Mouse (Mus musculus) neural tube, embryonic 13.5 days (tissue): ENCODE data around the gene Tbxas1. TPM values are rescaled to one million over a fixed set of nuclear protein-coding genes. Genes with fewer than 3 reads are reported as not detected.

ENCODE experiments used
- ATAC-seq: fragments of 200-750 bp; cut with Nextera tagmentation; 2 replicates; pipeline ENCODE4 v1.8.0; 2017; ENCODE audit warnings: low read depth, mild to moderate bottlenecking, moderate TSS enrichment, moderate library complexity
- H3K27ac ChIP-seq: fragments of 300-500 bp; sonication (generic); replicated peaks from 2 replicates; pipeline ENCODE4 v1.5.1; 2015; ENCODE audit warnings: moderate library complexity, mild to moderate bottlenecking, inconsistent platforms
- H3K27me3 ChIP-seq: fragments of 300-500 bp; sonication (generic); 2 replicates; pipeline ENCODE4 v1.6.1; 2015; ENCODE audit warnings: mild to moderate bottlenecking, inconsistent platforms
- H3K36me3 ChIP-seq: fragments of 300-500 bp; sonication (generic); 2 replicates; pipeline ENCODE4 v1.6.1; 2015; ENCODE audit warnings: mild to moderate bottlenecking, inconsistent platforms
- H3K4me1 ChIP-seq: fragments of 300-500 bp; sonication (generic); replicated peaks from 2 replicates; pipeline ENCODE4 v1.6.1; 2015; ENCODE audit warnings: inconsistent platforms
- H3K4me2 ChIP-seq: fragments of 300-500 bp; sonication (generic); 2 replicates; pipeline ENCODE4 v1.6.1; 2015; ENCODE audit warnings: inconsistent platforms, mild to moderate bottlenecking, moderate library complexity
- H3K4me3 ChIP-seq: fragments of 300-500 bp; sonication (generic); 2 replicates; pipeline ENCODE4 v1.5.1; 2015; ENCODE audit warnings: mild to moderate bottlenecking, inconsistent platforms
- H3K9ac ChIP-seq: fragments of 300-500 bp; sonication (generic); 2 replicates; pipeline ENCODE4 v1.6.1; 2015; ENCODE audit warnings: moderate library complexity, mild to moderate bottlenecking, inconsistent platforms
- H3K9me3 ChIP-seq: fragments of 300-500 bp; sonication (generic); 2 replicates; pipeline ENCODE4 v1.6.1; 2016; ENCODE audit warnings: inconsistent platforms
- WGBS: fragments of 180-500 bp; shearing (Covaris S2); methylation state at CpG from one replicate; pipeline ENCODE4 v1.1.7; 2015; 5-methylcytosine and 5-hydroxymethylcytosine counted together
- polyA plus RNA-seq: library from polyadenylated mRNA; unstranded; fragments of >200 nt; fragmentation: Nextera tagmentation; extraction: Ambion mirVana; gene quantifications from 2 replicates; pipeline ENCODE4 v1.2.1, GENCODE M21; 2015

Tbxas1 gene
- 2.5 and 4.1 TPM in 2 replicates for polyA plus RNA-seq

GRCm38 (mm10) chr6:38875258-38876070, at the start of gene Tbxas1:
Gene Tbxas1, plus strand, starts transcription at chr6:38875404.
- Histone ChIP-seq H3K27me3 (0 out of 2 replicates have a peak, but pooled peaks cover 12% of the 10 kb centered on the region), H3K4me3 (peak within 1 kb of the TSS; percentile 100), H3K9ac (peak within 1 kb of the TSS; percentile 100), H3K27ac (peak within 1 kb of the TSS; percentile 99), H3K4me2 (peak within 1 kb of the TSS; percentile 72), H3K9me3 (no peaks in the 10 kb centered on the region), H3K36me3 (0 out of 2 replicates have a peak, but pooled peaks cover 5% of the 10 kb centered on the region), H3K4me1 (peaks cover 43% of the 10 kb centered on the region)
- peak; percentile 77 for ATAC-seq
- WGBS, result under 1% methylated on average over 42 of the region's 77 CpGs

DNA sequence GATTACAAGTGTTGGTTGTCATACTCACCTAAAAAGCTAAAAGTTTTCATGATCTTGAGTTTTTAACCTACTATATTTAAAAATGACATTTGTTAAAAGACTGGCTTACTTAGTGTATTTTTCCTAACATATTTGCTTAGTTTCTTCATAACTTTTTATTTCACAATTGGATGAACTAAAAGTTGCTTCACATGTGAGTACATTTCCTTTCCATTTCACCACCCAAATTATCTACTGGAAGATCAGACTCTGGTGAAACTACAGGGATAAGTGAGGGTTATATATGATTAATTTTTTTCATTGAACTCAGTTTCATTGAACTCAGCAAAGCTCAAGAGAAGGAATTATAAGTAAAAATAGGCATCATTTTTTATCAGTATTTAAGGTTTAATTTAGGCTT, 49.3 kb upstream of the Tbxas1 start:
- no peak overlapping the region for H3K4me3 ChIP-seq
- H3K4me2 ChIP-seq, result no peak overlapping the region
- H3K4me1 ChIP-seq, result 0 out of 2 replicates have a peak, but pooled peaks cover 6% of the 10 kb centered on the region
- H3K9ac ChIP-seq, result no peak overlapping the region
- no peaks in the 10 kb centered on the region for H3K9me3 ChIP-seq
- H3K36me3 ChIP-seq, result no peaks in the 10 kb centered on the region
- H3K27ac ChIP-seq, result no peak overlapping the region
- no peaks in the 10 kb centered on the region for H3K27me3 ChIP-seq
- ATAC-seq, result no peak

- Histone ChIP-seq H3K4me1 (0 out of 2 replicates have a peak, but pooled peaks cover 6% of the 10 kb centered on the region), H3K9ac (no peak overlapping the region), H3K4me3 (no peak overlapping the region), H3K9me3 (no peaks in the 10 kb centered on the region), H3K27ac (no peak overlapping the region), H3K27me3 (no peaks in the 10 kb centered on the region), H3K36me3 (no peaks in the 10 kb centered on the region), H3K4me2 (no peak overlapping the region)
- ATAC-seq, result no peak
- 89% methylated on average over 3 of the region's 3 CpGs for whole genome bisulfite sequencing
Observed at GRCm38 (mm10) chr6:38826857-38827256, 48.3 kb upstream of the Tbxas1 start.

DNA sequence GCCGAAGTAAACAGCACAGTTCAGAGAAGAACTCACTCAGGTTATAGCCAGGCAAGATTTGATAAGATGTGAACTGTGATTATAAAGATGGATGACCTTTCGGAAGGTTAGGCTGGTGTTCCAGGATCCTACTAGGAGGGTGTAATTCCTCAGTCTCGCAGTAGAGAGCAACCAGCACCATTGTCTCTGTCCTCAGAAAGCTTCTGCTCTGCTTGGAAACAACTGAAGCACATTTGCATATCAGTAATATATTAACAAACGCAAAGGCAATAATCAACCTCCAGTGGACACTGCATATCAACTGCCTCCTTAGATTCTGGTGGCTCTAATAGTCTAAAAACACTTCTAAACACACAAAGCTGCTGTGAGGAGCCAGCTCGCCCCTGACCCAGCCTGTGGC, 47.8 kb upstream of the Tbxas1 start:
- H3K4me2 ChIP-seq, result no peak overlapping the region

GRCm38 (mm10) chr6:38828211-38828610, 47.0 kb upstream of the Tbxas1 start:
- Histone ChIP-seq H3K4me1 (0 out of 2 replicates have a peak, but pooled peaks cover 9% of the 10 kb centered on the region), H3K4me3 (no peak overlapping the region), H3K27ac (no peak overlapping the region), H3K9me3 (no peaks in the 10 kb centered on the region), H3K36me3 (no peaks in the 10 kb centered on the region), H3K9ac (no peak overlapping the region), H3K4me2 (no peak overlapping the region), H3K27me3 (no peaks in the 10 kb centered on the region)
- no peak for ATAC-seq
- 92% methylated on average over 2 of the region's 2 CpGs for WGBS

More for the DNA sequence above, 47.8 kb upstream of the Tbxas1 start:
- ATAC-seq, result no peak
- WGBS, result 78% methylated on average over 5 of the region's 5 CpGs
- no peaks in the 10 kb centered on the region for H3K36me3 ChIP-seq
- 0 out of 2 replicates have a peak, but pooled peaks cover 6% of the 10 kb centered on the region for H3K4me1 ChIP-seq
- no peaks in the 10 kb centered on the region for H3K9me3 ChIP-seq
- H3K4me3 ChIP-seq, result no peak overlapping the region
- no peak overlapping the region for H3K27ac ChIP-seq
- H3K27me3 ChIP-seq, result no peaks in the 10 kb centered on the region
- no peak overlapping the region for H3K9ac ChIP-seq

DNA sequence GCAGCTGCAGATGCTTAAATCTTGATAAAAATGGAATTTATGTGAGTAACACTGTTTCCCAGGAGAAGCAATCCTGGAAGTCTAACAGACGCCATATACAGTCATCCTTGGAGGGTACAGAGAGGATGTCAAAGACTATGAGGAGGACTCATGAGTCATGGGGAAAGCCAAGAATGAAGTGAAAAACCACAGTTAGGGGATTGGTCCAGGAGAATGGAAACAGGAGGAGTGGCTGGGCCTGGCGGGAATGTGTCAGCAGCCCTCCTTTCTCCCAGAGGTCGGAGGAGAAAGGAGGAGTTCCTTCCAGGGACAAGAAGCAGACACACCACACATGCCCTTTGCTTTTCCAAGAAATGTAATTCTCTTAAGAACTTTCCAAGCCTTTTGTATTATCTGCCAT, 45.8 kb upstream of the Tbxas1 start:
- H3K9ac ChIP-seq, result no peak overlapping the region
- H3K27me3 ChIP-seq, result no peaks in the 10 kb centered on the region
- H3K9me3 ChIP-seq, result no peaks in the 10 kb centered on the region
- no peaks in the 10 kb centered on the region for H3K36me3 ChIP-seq
- H3K27ac ChIP-seq, result no peak overlapping the region
- H3K4me3 ChIP-seq, result no peak overlapping the region
- no peak for ATAC-seq
- 74% methylated on average over 3 of the region's 3 CpGs for WGBS
- H3K4me2 ChIP-seq, result no peak overlapping the region
- 0 out of 2 replicates have a peak, but pooled peaks cover 17% of the 10 kb centered on the region for H3K4me1 ChIP-seq

DNA sequence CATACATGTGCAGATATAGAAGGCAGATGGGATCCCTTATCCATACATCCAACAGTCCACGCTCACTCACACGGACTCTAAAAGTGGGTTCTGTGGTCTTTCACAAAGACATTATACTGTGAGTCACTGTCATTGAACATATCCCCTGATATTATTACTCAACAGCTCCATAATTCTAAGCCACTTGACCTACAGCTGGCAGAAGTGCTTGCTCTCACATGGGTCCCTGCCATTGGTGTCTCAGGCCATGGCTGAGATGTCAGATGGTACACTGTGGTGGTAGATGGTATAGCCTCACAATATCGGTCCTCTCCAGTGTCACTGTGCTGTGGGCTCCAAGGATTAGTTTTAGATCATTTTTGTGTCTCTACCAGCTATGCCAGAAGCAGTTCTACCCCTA, 41.5 kb upstream of the Tbxas1 start:
- no peaks in the 10 kb centered on the region for H3K27me3 ChIP-seq
- H3K9ac ChIP-seq, result no peak overlapping the region
- no peaks in the 10 kb centered on the region for H3K9me3 ChIP-seq
- no peak overlapping the region for H3K4me3 ChIP-seq
- WGBS, result 84% methylated on average over 3 of the region's 3 CpGs
- H3K36me3 ChIP-seq, result peaks cover 8% of the 10 kb centered on the region; the same call in 1 of the 2 replicates
- no peak overlapping the region for H3K4me2 ChIP-seq
- H3K27ac ChIP-seq, result no peak overlapping the region
- no peak for ATAC-seq
- H3K4me1 ChIP-seq, result peaks cover 23% of the 10 kb centered on the region

GRCm38 (mm10) chr6:38834727-38835126, 40.5 kb upstream of the Tbxas1 start:
- Histone ChIP-seq H3K27ac (no peak overlapping the region), H3K9me3 (no peaks in the 10 kb centered on the region), H3K4me3 (no peak overlapping the region), H3K27me3 (no peaks in the 10 kb centered on the region), H3K4me2 (no peak overlapping the region), H3K36me3 (peaks cover 8% of the 10 kb centered on the region; the same call in 1 of the 2 replicates), H3K9ac (no peak overlapping the region), H3K4me1 (peaks cover 32% of the 10 kb centered on the region)
- no peak for ATAC-seq
- WGBS, result 85% methylated on average over 2 of the region's 2 CpGs

GRCm38 (mm10) chr6:38835217-38835616, 40.0 kb upstream of the Tbxas1 start:
- peaks cover 36% of the 10 kb centered on the region for H3K4me1 ChIP-seq
- no peak for ATAC-seq
- WGBS, result 92% methylated on average over 1 of the region's 1 CpGs
- no peaks in the 10 kb centered on the region for H3K9me3 ChIP-seq
- H3K27me3 ChIP-seq, result no peaks in the 10 kb centered on the region
- no peak overlapping the region for H3K4me2 ChIP-seq
- H3K9ac ChIP-seq, result no peak overlapping the region
- H3K27ac ChIP-seq, result no peak overlapping the region
- H3K36me3 ChIP-seq, result peaks cover 8% of the 10 kb centered on the region; the same call in 1 of the 2 replicates
- no peak overlapping the region for H3K4me3 ChIP-seq

- no peaks in the 10 kb centered on the region for H3K9me3 ChIP-seq
- ATAC-seq, result no peak
- H3K9ac ChIP-seq, result no peak overlapping the region
- H3K4me2 ChIP-seq, result no peak overlapping the region
- 76% methylated on average over 4 of the region's 4 CpGs for WGBS
- H3K36me3 ChIP-seq, result peaks cover 8% of the 10 kb centered on the region; the same call in 1 of the 2 replicates
- H3K27ac ChIP-seq, result 0 out of 2 replicates have a peak overlapping the region, but pooled peaks have one; percentile 2
- H3K4me1 ChIP-seq, result peaks cover 52% of the 10 kb centered on the region
- H3K4me3 ChIP-seq, result no peak overlapping the region
- H3K27me3 ChIP-seq, result no peaks in the 10 kb centered on the region
Observed at GRCm38 (mm10) chr6:38838061-38838460, 37.1 kb upstream of the Tbxas1 start.

- H3K9me3 ChIP-seq, result no peaks in the 10 kb centered on the region
- no peak overlapping the region for H3K4me3 ChIP-seq
- peaks cover 42% of the 10 kb centered on the region for H3K4me1 ChIP-seq
- H3K36me3 ChIP-seq, result peaks cover 8% of the 10 kb centered on the region; the same call in 1 of the 2 replicates
- 64% methylated on average over 4 of the region's 4 CpGs for WGBS
- H3K9ac ChIP-seq, result no peak overlapping the region
- H3K27me3 ChIP-seq, result no peaks in the 10 kb centered on the region
- no peak overlapping the region for H3K4me2 ChIP-seq
- ATAC-seq, result no peak
- no peak overlapping the region for H3K27ac ChIP-seq
Observed at GRCm38 (mm10) chr6:38839891-38840290, 35.3 kb upstream of the Tbxas1 start.

DNA sequence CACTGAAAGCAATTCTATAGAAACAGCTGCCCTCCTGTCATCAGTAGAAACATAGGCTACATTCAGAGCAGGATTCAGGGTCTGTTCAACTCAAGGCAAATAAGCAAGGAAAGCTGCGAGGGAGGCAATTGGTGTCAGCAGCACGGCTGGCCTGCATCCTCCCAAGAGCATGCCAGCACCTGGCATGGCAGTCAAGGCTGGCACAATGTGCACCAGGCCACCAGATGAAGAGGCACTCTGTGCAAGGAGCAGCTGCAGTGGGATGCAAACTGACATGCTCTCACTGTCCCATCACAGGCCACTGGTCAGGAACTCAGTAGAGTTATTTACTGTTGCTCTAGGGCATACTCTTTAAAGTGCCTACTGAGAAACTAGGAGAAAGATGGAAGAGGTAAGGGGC, 34.8 kb upstream of the Tbxas1 start:
- peaks cover 8% of the 10 kb centered on the region; the same call in 1 of the 2 replicates for H3K36me3 ChIP-seq
- WGBS, result 60% methylated on average over 2 of the region's 2 CpGs
- 0 out of 2 replicates have a peak overlapping the region, but pooled peaks have one; percentile 6 for H3K27ac ChIP-seq
- no peak overlapping the region for H3K4me2 ChIP-seq
- no peaks in the 10 kb centered on the region for H3K27me3 ChIP-seq
- no peaks in the 10 kb centered on the region for H3K9me3 ChIP-seq
- H3K4me3 ChIP-seq, result no peak overlapping the region
- no peak overlapping the region for H3K9ac ChIP-seq
- ATAC-seq, result no peak
- peaks cover 44% of the 10 kb centered on the region for H3K4me1 ChIP-seq
